30 mouse cellular contexts compared by ENCODE assay signal in genomic region chr11:5965865-5966264, GRCm38 (mm10). TPM values are rescaled to one million over a fixed set of nuclear protein-coding genes. Genes with fewer than 3 reads are reported as not detected.
A peak's percentile ranks its signal among the peaks of the same experiment; 100 is the strongest.
DNase-seq lines count a peak whose midpoint lies in the region; ATAC-seq and TF ChIP-seq lines count a peak whose summit lies in the region.
"Had no signal": no experiment of that assay in that cellular context is flagged by ENCODE, and none has a peak within 500 bp of the region (broad histone marks: within the 10 kb centered on the region; RNA-seq: fewer than 3 reads in every experiment).

No protein-coding gene starts in this region.

- peak; percentile 10 to 23 for DNase-seq in cerebellum, adult 2 months
- peak; percentile 42 for DNase-seq in forebrain, postnatal 0 days
- no peak for DNase-seq in forebrain, embryonic 14.5 days (ENCODE audit: low spot score)
- DNase-seq in left cerebral cortex, adult 2 months (ENCODE audit: extremely low spot score in 1 of 2, low spot score in 2 of 2), result no peak
- DNase-seq in left cerebral cortex, postnatal 10 days (ENCODE audit: extremely low spot score in 1 of 2, low spot score in 2 of 2), result no peak
- no peak for DNase-seq in thymus, postnatal 36 days
- DNase-seq: adrenal gland, postnatal 10 days; gastrocnemius, postnatal 36 days; heart, adult 18-20 months; heart, postnatal 4 days; kidney, adult 8-10 months; kidney, postnatal 4 days; left cerebral cortex, postnatal 4 days; liver, postnatal 0 days; lung, postnatal 4 days had no signal

- H3K27ac ChIP-seq in cerebellum, adult 2 months (ENCODE audit: insufficient read depth, low read length), result no peak overlapping the region
- no peak overlapping the region for H3K27ac ChIP-seq in forebrain, postnatal 0 days (ENCODE audit: low read depth, low read length)
- no peak overlapping the region for H3K27ac ChIP-seq in forebrain, embryonic 14.5 days (ENCODE audit: low read depth, low read length)
- H3K27ac ChIP-seq in left cerebral cortex, adult 2 months, result peak overlapping the region; percentile 5; the same call in 1 of the 2 replicates
- H3K27ac ChIP-seq: embryonic facial prominence, embryonic 13.5 days; forebrain, embryonic 10.5 days; hindbrain, embryonic 13.5 days; kidney, postnatal 0 days; liver, embryonic 12.5 days; midbrain, embryonic 13.5 days; neural tube, embryonic 13.5 days; stomach, embryonic 15.5 days had no signal

- no peaks in the 10 kb centered on the region for H3K9me3 ChIP-seq in forebrain, postnatal 0 days (ENCODE audit: low read length)
- H3K9me3 ChIP-seq in forebrain, embryonic 14.5 days (replicated peaks; ENCODE audit: control insufficient read depth, low read length), result no peaks in the 10 kb centered on the region
- H3K9me3 ChIP-seq: embryonic facial prominence, embryonic 13.5 days; forebrain, embryonic 10.5 days; heart, embryonic 12.5 days; hindbrain, embryonic 13.5 days; liver, embryonic 12.5 days; midbrain, embryonic 13.5 days; neural tube, embryonic 13.5 days; stomach, embryonic 15.5 days had no signal

- 58% methylated on average over 11 of the region's 11 CpGs for WGBS in cerebellum, adult 2 months
- WGBS in forebrain, postnatal 0 days, result 72% methylated on average over 11 of the region's 11 CpGs
- 83% methylated on average over 11 of the region's 11 CpGs for WGBS in forebrain, embryonic 14.5 days

- intact Hi-C loops in left cerebral cortex, adult 2 months (cut with DNase I), result loop anchor here (10.0 kb wide), 1 partner anchor 299 kb away; the partner anchor contains the start of gene Ddx56
- intact Hi-C loops in left cerebral cortex, postnatal 10 days (cut with DNase I), result no loop called here

- no peak overlapping the region for H3K9ac ChIP-seq in forebrain, postnatal 0 days
- H3K9ac ChIP-seq in forebrain, embryonic 14.5 days (ENCODE audit: low read length), result no peak overlapping the region
- H3K9ac ChIP-seq: embryonic facial prominence, embryonic 13.5 days; heart, embryonic 12.5 days; hindbrain, embryonic 13.5 days; liver, embryonic 12.5 days; liver, postnatal 0 days; midbrain, embryonic 13.5 days; neural tube, embryonic 13.5 days; stomach, embryonic 15.5 days had no signal

- no peak overlapping the region for H3K4me2 ChIP-seq in forebrain, postnatal 0 days (ENCODE audit: low read depth)
- no peak overlapping the region for H3K4me2 ChIP-seq in forebrain, embryonic 14.5 days (ENCODE audit: low read length)
- H3K4me2 ChIP-seq: embryonic facial prominence, embryonic 13.5 days; heart, embryonic 12.5 days; hindbrain, embryonic 13.5 days; liver, embryonic 12.5 days; midbrain, embryonic 13.5 days; neural tube, embryonic 13.5 days; stomach, embryonic 15.5 days had no signal

- peaks cover 89% of the 10 kb centered on the region for H3K36me3 ChIP-seq in forebrain, postnatal 0 days (ENCODE audit: insufficient read depth)
- H3K36me3 ChIP-seq in forebrain, embryonic 14.5 days (ENCODE audit: control insufficient read depth, insufficient read depth, low read length), result peaks cover 92% of the 10 kb centered on the region

- no peak overlapping the region for H3K4me3 ChIP-seq in cerebellum, adult 2 months (replicated peaks; ENCODE audit: insufficient read depth, low read depth, low read length)
- no peak overlapping the region for H3K4me3 ChIP-seq in forebrain, postnatal 0 days (ENCODE audit: low read depth, low read length)
- H3K4me3 ChIP-seq in forebrain, embryonic 14.5 days (ENCODE audit: low read depth, low read length), result no peak overlapping the region
- no peak overlapping the region for H3K4me3 ChIP-seq in left cerebral cortex, adult 2 months
- H3K4me3 ChIP-seq: embryonic facial prominence, embryonic 13.5 days; forebrain, embryonic 10.5 days; heart, embryonic 12.5 days; hindbrain, embryonic 13.5 days; liver, embryonic 12.5 days; midbrain, embryonic 13.5 days; neural tube, embryonic 13.5 days; stomach, embryonic 15.5 days had no signal

- TF ChIP-seq POLR2A in cerebellum, adult 2 months (IDR thresholded peaks at IDR 0.05; ENCODE audit: borderline replicate concordance, insufficient read depth, low read length), result no peak

- no peak for TF ChIP-seq CTCF in cerebellum, adult 2 months (IDR thresholded peaks at IDR 0.05; ENCODE audit: borderline replicate concordance, insufficient read depth, low read depth, low read length)
- TF ChIP-seq CTCF in forebrain, postnatal 0 days (IDR thresholded peaks at IDR 0.05; ENCODE audit: low read depth), result no peak
- no peak for TF ChIP-seq CTCF in left cerebral cortex, adult 2 months (IDR thresholded peaks at IDR 0.05)

- H3K27me3 ChIP-seq in cerebellum, adult 2 months (ENCODE audit: control insufficient read depth, insufficient read depth, low read length), result no peaks in the 10 kb centered on the region
- H3K27me3 ChIP-seq in forebrain, postnatal 0 days (ENCODE audit: insufficient read depth, low read length), result no peaks in the 10 kb centered on the region
- no peaks in the 10 kb centered on the region for H3K27me3 ChIP-seq in forebrain, embryonic 14.5 days (replicated peaks; ENCODE audit: control insufficient read depth, insufficient read depth, low read length)
- H3K27me3 ChIP-seq: CH12.LX; embryonic facial prominence, embryonic 13.5 days; heart, embryonic 12.5 days; hindbrain, embryonic 13.5 days; liver, embryonic 12.5 days; midbrain, embryonic 13.5 days; neural tube, embryonic 13.5 days; stomach, embryonic 15.5 days had no signal

- no peak for ATAC-seq in cerebellum, adult (ENCODE audit: insufficient number of reproducible peaks, low FRiP score, low TSS enrichment)
- peak; percentile 50; the same call in 1 of the 2 replicates for ATAC-seq in forebrain, postnatal 0 days
- no peak for ATAC-seq in forebrain, embryonic 14.5 days
- ATAC-seq: forebrain, embryonic 16.5 days; intestine, embryonic 16.5 days; liver, embryonic 12.5 days; liver, postnatal 0 days; midbrain, embryonic 13.5 days had no signal

- H3K4me1 ChIP-seq in cerebellum, adult 2 months (ENCODE audit: control insufficient read depth, insufficient read depth, low read length), result peaks cover 5% of the 10 kb centered on the region
- H3K4me1 ChIP-seq in forebrain, postnatal 0 days (ENCODE audit: insufficient read depth), result no peaks in the 10 kb centered on the region
- H3K4me1 ChIP-seq in forebrain, embryonic 14.5 days (ENCODE audit: control insufficient read depth, insufficient read depth, low read length), result no peaks in the 10 kb centered on the region
- H3K4me1 ChIP-seq: heart, embryonic 12.5 days; hindbrain, embryonic 13.5 days; liver, embryonic 12.5 days; midbrain, embryonic 13.5 days; neural tube, embryonic 13.5 days; stomach, embryonic 15.5 days had no signal

RNA-seq across cellular contexts. Expression of gene Ykt6, which starts 10.4 kb away (rescaled TPM):
- polyA plus RNA-seq in cerebellum, adult 2 months (2012; rRNA removed), result 54.2 and 54.9 TPM in 2 replicates
- 181 and 195 TPM in 2 replicates for total RNA-seq in forebrain, postnatal 0 days (2014; rRNA removed)
- polyA plus RNA-seq in forebrain, postnatal 0 days (2015; fragmentation: Nextera tagmentation; extraction: Ambion mirVana), result 101 and 102 TPM in 2 replicates
- 46.3 and 47.5 TPM in 2 replicates for polyA plus RNA-seq in forebrain, embryonic 14.5 days (2014; fragmentation: Nextera tagmentation; extraction: Ambion mirVana)
- total RNA-seq in left cerebral cortex, adult 2 months (2021), result 10 to 100 TPM; 75.8 to 79.8 TPM
- total RNA-seq in left cerebral cortex, postnatal 10 days (2021), result 100 to 1,000 TPM; 130 to 133 TPM

RNA-seq across cellular contexts. Expression of gene Gck, which starts 16.0 kb away (rescaled TPM):
- polyA plus RNA-seq in cerebellum, adult 2 months (2012; rRNA removed), result 0.74 and 1.1 TPM in 2 replicates
- total RNA-seq in forebrain, postnatal 0 days (2014; rRNA removed), result 8.6 and 12.9 TPM in 2 replicates
- 7.1 and 7.2 TPM in 2 replicates for polyA plus RNA-seq in forebrain, postnatal 0 days (2015; fragmentation: Nextera tagmentation; extraction: Ambion mirVana)
- polyA plus RNA-seq in forebrain, embryonic 14.5 days (2014; fragmentation: Nextera tagmentation; extraction: Ambion mirVana), result 6.5 and 7.3 TPM in 2 replicates
- 1 to 10 TPM; 1.7 to 2.4 TPM for total RNA-seq in left cerebral cortex, adult 2 months (2021)
- 1 to 10 TPM; 1.1 to 1.4 TPM for total RNA-seq in left cerebral cortex, postnatal 10 days (2021)
- total RNA-seq: heart, postnatal 4 days; megakaryocyte-erythroid progenitor cell, adult 5-6 weeks had no signal
- polyA plus RNA-seq: C2C12 had no signal

Comparison
In these comparisons a context has a peak if more than half of its experiments do, and no peak if none do; other contexts are left out.
1. DNase-seq: peak in cerebellum, adult 2 months (2 of 2) and forebrain, postnatal 0 days (single experiment); none in forebrain, embryonic 14.5 days (single experiment), left cerebral cortex, adult 2 months (0 of 2), left cerebral cortex, postnatal 10 days (0 of 2) and thymus, postnatal 36 days (0 of 2).